Mouse (Mus musculus) right cerebral cortex, postnatal 36 days (tissue): ENCODE measurements around the gene Tdrd1.

Experiments
- DNase-seq, 2 experiments: peaks; one replicate each; pipeline ENCODE4 v3.0.0; 2022; ENCODE audit warnings: low spot score in 2 of 2, mixed read lengths in 1 of 2

Tdrd1 gene

DNA sequence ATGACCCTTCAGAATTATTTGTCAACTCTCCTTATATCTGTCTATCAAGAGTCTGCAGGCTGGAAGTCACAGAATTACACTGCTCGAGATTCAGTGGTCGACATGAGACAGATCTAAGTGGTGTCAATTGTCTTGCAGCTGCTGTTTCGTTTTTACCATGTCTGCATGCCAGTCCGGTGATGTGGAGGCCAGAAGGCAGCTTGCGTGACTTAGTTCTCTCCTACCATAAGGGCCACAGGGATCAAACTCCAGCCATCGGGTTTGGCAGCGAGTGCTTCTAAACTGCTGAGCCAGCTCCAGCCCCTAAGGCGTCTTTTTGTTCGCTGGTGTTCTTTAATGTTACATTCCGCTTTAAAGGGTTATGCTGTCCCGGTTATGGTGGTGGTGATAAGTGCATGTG is 2.3 kb downstream of the Tdrd1 start:
- no peak for DNase-seq

DNA sequence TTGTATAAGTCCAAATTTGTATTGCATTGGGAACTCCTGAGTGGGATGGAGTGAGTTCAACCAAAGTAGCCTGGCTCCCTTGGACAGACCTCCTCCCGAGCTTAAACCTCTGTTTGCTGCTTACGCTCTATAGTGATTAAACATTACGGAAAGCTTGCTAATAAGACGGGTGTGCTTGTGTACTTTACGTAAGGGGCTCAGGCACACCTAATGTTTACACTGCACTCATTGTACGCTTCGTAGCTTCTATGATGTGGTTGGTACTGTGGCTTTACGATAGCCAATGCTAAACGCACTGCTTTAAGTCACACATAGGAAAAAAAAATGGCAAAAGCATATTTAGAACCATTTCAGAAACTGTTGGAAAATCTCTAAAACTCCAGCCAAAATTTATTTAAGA is 3.3 kb downstream of the Tdrd1 start:
- DNase-seq = no peak

DNA sequence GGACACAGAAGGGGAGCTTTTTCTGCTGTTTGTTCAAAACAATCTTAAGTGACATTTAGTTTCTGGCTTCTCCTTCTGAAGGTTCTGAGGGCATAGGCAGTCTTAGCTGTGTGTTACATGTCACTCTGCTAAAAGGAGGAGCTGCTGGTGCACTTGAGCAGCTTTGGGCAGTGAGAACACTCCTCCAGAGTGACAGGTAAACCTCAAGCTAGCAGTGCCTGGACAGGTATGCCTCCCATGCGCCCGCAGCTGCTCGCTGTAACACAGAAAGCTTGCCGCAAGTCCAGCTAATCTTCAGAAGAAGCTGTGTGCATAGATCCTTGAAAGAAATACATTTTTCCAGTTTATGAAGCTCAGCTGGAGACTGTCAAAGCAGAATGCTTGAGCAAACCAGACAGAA is 4.2 kb downstream of the Tdrd1 start:
- DNase-seq = no peak

DNA sequence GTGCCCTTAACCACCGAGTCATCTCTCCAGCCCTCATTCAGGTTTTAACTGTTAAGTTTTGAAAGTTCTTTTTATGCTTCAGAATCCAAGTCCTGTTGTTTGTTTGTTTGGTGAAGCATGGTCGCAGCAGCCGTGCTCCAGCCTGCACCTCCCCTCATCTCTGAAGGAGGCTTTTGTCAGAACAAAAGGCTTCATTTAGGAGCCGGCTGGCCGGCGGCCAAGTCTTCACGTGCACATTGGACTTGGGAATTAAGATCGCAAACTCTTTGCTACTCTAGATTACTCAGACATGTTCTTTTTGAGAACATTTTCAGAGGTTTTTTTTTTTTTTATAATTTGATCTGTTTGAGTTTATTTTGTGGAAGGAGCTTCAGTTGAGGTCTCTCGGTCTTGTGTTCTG is 9.3 kb downstream of the Tdrd1 start:
- DNase-seq = no peak

DNA sequence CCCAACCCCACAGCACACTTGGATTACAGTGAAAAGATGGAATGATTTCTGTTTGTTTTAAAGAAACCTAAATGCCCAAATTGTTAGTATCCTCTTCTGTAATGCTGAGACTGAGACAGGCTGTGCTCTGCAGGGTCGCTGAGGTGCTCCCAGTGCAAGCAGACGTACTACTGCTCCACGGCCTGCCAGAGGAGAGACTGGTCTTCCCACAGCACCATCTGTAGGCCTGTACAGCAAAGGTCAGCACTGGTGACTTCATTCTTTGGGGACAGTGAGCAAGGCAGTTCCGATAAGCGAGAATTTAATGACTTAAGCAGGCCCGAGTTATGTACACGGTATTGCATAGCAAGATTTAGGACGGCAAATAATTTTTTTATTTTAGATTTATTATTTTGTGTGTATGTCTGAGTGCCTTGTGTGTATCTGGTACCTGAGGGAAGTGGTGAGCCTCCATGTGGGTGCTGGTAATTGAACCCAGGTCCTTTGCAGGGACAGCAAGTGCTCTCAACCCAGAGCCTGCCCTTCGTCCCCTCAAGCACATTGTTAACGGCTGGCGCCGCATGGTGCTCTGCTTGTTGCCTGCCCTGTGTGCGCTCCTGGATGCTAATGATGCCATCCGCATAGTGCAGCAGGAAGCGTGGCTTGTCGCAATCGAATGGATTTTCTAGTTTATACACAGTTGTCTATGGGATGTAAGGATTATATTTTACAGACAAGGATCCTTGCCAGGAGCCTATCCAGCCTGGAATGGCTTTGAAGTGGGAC is 13.1 kb downstream of the Tdrd1 start:
- no peak for DNase-seq

DNA sequence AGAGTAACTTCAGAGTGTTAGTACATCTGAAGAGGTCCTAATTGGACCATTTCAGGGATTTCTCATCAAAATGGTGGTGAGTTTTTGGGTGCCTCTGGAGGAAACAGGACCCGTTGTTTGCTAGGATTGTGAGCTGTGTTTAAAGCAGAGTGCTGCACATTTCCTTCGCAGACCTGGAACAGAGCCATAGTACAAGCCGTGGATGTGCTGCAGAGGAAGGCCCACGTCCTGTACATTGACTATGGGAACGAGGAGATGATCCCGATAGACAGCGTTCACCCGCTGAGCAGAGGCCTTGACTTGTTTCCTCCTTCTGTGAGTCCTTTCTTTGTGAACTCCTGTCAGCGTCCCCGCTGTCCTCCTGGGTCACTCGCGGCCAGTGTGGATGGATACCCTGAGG is 17.0 kb downstream of the Tdrd1 start:
- no peak for DNase-seq

DNA sequence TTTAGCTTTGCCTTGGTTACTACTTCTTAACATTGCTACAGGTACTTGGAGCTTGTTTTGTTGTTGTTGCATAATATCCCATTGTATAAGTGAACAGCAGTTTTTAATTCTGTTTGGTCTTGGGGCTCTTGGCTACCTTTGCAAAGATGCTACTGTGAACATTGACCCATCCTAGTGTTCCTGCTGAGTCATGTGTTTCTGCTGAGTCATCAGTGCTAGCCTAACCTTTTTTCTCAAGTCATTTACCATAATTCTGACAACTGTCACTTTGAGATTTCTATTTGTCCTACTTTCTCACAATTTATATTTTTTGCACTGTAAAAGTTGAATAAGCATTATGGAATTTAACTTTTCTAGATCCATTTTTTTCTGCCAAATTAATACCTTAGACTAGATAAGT is 26.6 kb downstream of the Tdrd1 start:
- no peak for DNase-seq

DNA sequence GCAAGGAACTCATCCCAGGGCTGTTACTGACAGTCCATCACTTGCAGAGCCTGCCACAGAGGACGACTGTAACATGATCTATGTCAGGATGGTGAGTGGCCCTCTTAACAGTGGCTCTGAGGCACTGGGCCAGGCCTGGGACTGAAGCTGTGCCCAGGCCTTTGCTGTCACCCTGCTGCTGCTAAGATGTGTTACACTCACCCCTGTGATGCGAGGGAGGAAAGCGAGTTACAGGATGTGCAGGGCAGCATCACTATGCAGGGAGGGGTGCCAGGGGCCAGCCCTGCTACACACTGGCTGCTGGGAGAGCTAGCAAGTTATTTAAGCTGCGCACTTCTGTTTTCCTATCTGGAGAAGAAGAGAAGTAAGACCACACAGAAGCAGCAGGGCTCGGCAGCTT is 30.4 kb downstream of the Tdrd1 start:
- no peak for DNase-seq

DNA sequence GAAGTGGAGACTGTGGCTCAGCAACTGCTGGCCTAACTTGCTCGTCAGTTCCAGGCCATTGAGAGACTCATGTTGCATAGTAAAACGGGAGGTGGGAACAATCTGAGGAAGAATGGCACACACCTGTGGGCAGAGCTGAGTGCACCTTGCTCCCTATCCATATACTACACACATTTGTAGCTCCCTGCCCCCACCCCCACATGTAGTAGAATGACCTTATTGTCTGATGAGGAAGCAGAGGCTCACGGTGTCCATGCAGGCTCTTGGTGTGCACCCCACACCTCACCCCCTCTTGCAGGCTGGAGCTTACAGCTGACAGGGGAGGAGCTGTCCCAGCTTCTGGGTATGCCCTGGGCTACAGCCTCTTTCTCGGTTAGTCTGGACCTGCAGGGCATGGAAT is 41.7 kb downstream of the Tdrd1 start:
- no peak for DNase-seq

DNA sequence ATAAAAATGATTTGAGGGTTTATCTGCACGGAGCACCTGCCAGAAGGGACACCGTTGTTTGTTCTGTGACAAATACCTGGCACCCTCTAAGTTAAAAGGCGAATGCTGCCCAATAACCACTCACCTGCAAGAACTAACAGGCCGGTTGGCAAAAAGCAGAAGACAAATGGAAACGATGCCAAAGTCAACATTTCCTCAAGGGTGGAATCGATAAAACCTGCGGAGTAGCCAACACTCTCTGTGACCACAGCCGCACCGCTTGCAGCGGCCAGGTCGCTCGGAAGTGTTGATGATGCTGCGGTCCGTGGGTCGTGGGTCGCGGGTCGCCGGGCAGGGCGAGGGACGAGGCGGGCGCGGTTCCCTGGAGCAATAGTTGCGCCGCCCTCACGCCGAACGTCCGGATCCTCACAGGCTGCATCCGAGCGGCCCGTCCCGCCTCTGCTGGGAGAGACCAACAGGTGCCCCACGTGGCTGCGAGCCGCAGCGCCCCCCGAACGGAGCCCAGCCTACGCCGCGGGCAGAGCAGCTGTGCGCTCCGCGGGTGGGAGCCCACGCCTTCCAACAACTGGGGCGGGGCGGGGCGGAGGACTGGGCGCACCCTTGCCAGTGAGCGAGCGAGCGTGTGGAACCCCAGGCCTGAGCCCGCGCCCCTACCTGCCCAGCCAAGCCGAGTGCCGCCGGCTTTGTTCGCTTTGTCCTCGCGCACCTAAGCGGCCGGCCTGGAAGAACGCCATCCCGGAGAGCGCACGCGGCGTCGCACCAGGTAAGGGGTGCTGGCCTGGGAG is 48.0 kb downstream of the Tdrd1 start, which contains the start of gene Vwa2:
TSS of gene Vwa2 (plus strand) at position 434 of the 785 bp plus-strand sequence.
- DNase-seq = peak in 1 of 2 experiments; percentile 13

DNA sequence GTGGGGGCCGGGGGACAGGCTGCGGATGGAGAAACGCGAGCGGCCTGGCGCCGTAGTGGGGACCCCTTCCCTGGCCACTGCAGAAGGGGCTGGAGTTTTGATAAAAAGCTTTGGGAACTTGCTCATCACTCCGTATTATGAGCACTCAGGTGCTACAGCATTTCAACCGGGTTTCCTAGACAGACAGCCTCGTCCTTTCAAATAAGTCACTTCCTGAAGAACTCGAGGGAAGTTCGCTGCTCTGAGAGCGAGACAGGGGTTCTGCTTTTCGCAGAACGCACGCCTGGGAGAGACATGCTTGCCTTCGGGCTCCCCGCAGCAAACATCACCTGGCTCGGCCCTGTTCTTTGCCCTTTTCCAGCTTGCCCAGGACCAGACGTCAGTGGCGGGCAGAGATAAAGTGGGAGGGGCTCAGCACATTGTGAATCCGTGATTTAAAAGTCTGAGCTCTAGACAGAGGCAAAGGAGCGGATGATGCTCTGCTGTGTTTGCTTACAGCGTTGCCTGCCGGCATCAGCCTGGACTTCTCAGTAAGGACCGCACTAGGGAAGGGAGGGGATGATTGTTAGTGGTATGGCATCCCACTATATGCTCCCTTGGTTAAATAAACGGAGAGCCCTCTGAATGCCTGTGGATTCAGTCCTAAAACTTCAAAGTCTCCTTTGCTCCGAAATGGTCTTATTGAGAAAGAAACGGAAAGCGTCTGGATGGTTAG is 48.7 kb downstream of the Tdrd1 start:
- no peak for DNase-seq

DNA sequence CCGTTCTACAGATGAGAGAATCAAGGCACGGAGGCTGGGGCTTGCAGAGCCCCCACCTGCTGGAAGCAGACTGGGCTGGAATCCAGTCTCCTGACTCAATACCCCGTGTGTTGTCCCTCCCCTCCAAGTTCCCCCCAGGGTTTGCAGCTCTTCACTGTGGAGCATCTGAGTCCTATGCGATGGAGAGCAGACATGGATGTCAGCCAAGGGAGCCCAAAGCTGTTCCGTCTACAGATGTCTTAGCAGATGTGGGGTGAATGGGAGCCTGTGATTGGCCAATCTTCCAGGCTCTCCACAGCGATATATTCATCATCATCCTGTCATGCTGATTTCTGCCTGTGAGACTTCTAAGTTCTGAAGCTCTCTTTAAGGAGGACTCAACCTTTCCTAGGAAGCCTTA is 51.4 kb downstream of the Tdrd1 start:
- no peak for DNase-seq

DNA sequence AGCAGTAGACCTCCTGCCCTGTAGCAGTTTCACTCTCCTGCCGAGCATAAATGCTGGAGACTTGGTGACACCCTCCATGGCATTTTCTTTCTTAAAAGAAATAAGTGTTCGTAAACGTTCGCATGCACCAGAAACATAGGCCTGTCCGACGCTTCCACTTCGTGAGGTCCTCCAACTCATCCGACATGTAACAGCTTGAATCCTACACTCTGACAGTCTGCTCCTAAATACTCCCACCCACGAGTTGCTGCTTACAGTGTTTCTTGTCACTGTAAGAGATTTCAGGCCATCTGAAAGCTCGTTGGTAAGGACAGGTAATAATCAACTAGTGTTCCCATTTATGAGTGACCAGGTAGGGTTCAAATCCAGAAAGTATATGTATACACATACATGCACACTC is 61.9 kb downstream of the Tdrd1 start:
- no peak for DNase-seq

DNA sequence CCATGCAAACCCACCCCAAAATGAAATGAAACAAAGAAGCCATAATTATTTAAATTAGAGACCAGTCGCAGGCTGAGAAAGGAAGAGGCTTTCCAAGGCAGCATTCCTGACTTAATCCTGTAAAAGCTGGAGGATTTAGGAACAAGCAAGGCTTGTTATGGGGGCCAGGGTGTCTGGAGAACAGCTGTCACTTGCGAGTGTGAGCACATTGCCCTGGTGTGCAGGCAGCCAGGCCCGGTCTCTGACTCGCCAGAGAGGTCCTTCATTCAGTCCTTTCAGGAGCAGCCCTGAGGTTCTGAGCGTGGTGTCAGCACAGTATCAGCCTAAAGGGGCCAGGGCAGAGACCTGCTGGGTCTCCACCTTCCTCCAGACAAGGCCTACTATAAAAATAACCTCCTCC is 62.6 kb downstream of the Tdrd1 start:
- no peak for DNase-seq

DNA sequence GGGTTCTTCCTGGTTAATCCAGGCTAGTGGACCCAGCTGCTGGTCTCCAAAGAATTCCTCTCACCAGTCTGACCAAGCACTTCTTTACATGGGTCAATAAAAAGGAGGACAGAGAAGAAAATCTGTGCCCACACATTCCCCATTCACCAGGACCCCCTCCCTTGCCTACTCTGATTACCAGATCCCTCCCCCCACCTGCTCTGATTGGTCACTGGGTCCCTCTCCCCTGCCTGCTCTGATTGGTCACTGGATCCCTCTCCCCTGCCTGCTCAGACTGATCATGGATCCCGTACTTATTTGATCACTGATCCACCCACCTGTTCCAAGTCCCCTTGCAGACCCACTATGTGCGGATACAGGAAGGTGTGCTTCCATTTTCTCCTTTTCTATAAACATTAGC is 65.4 kb downstream of the Tdrd1 start:
- DNase-seq = no peak

DNA sequence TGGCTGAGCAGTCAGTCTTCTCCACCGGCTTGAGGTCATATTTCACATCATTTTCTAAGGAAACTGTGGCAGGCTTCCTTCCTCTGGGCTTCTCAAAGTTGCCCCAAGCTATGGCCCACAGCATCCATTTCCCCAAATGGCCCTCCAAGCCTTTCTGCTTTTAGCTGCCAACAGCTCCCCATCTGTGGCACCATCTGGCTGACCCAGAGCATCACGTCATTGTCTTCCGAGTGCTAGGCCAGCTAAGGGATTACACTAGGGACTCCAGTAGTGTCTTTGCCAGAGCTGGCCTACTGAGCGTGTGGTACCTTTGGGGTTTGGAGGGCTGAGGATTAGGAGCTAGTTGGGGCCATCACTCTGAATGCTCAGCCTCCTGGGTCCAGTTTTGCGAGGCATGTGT is 66.6 kb downstream of the Tdrd1 start:
- no peak for DNase-seq

DNA sequence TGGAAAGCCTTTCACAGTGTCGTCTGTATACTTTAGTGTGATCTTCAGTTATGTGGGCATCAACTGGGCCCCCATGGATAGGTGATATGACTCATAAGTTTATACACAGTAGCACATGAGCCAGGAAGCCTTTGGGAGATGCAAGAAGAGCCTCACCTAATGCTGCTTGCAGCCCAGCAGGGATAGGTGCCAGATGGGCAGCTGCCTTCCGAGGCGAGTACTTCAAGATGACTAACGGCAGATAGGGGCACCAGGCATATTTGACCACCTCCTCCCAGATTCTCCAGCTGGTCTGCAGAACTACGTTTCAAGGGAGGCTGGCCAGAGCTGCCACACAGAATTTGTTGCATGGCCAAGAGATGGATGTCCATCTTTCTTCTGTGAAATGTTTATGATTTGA is 67.3 kb downstream of the Tdrd1 start:
- DNase-seq = no peak

DNA sequence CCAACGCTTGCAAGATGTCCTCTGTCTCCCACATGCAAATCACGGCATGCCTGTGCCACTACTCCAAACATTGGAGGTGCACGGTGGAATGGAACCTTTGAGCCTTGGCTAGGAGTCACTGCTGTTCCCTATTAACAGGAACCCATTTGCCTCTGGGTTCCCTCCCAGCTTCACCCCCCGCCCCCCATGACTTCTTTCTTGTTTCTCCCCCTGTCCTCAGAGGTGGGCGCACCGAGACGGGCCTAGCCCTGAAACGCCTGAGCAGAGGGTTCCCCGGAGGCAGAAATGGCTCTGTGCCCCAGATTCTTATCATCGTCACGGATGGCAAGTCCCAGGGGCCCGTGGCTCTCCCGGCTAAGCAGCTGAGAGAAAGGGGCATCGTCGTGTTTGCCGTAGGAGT is 71.6 kb downstream of the Tdrd1 start:
- no peak for DNase-seq

DNA sequence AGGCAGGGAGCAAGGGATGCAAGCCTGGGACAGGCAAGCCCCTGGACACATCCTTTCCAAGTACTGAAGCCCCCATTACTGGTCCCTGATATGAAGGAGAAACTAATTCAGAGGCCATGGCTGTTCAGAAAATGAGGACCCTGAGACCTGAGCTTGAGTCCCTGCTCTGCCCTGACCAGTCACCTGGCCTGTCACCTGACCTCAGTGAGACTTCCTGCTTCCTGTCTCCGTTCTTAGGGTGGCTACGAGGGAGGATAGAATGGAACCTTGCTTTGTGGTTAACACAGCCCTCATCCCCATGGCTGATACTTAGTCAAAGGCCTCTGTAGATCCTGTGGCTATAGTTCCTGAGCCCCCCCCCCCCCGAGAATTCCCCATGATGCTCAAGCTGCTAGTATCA is 78.1 kb downstream of the Tdrd1 start:
- no peak for DNase-seq

DNA sequence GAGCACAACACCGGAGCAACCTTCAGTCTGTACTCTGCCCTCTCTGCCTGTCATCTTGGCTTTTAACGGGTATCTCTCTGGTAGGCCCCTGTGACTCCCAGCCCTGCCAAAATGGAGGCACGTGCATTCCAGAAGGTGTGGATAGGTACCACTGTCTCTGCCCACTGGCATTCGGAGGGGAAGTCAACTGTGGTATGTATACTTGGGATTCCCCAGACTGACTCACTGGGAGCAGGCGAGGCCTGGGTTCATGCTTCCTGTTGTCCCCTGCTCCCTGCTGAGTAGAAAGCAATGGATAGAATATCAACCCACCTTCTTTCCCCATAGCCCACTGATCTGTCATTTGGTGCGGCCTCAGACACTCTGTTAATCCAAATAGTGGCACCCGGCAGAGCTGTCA is 79.4 kb downstream of the Tdrd1 start:
- no peak for DNase-seq

DNA sequence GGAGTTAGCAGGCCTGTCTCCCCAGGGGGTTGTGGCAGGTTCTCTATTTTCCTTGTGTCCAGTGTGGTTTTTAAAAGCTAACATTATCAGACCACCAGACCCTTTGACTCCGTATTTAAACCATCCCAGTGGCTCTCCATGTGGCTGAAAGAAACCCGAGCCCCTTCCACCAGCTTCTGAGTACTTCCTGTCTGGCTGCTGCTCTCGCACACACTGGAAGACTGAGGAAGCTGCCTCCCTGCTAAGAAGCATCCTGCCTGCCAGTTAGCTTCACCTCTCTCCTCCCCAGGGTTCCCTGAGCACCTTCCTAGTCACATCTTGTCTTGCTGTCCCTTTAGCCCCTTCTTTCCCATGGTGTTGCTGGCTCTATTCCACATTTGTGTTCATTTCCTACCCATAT is 81.8 kb downstream of the Tdrd1 start:
- DNase-seq = no peak

DNA sequence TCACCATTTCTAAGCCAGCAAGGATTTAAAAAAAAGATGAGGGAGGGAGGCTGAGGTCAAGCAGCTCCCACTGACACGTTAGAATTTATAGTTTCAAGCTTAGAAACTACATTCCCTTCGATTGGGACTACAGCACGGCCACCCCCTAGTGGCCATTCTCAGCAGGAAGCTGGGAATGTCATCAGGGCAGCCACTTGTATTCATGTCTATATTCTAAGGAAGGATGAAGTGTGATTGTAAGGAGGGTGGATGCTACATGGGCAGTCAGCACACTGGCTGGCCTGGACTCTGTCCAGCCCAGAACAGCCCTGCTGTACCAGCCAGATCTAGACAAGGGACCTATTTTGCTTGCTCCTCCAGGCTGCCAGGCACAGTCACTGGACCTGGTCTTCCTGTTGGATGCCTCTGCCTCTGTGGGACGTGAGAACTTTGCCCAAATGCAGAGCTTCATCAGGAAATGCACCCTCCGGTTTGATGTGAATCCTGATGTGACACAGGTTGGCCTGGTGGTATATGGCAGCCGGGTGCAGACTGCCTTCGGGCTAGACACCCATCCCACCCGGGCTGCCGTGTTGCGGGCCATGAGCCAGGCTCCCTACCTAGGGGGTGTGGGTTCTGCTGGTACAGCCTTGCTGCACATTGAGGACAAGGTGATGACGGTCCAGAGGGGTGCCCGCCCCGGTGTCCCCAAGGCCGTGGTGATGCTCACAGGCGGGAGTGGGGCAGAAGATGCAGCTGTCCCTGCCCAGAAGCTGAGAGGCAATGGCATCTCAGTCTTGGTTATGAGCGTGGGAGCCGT is 82.7 kb downstream of the Tdrd1 start:
- peak in 1 of 2 experiments; percentile 29 for DNase-seq
